Mouse (Mus musculus) MEL (cell line): ENCODE measurements around the gene Ube2o. TPM values are rescaled to one million over a fixed set of nuclear protein-coding genes. Genes with fewer than 3 reads are reported as not detected.

ENCODE experiments used
- DNase-seq: peaks from one replicate; pipeline ENCODE4 v3.0.0; 2011; ENCODE audit warnings: low read depth, low spot score
- H3K27ac ChIP-seq: 2 replicates; pipeline ENCODE4 v1.5.1; 2012; ENCODE audit warnings: low read depth, mild to moderate bottlenecking, control low read depth, low read length, moderate library complexity; ENCODE audit not compliant: control insufficient read depth
- H3K27me3 ChIP-seq, 2 experiments: fragments of 150-350 bp in 1 of 2; sonication (generic) in 1 of 2; 2 replicates each; pipeline ENCODE4 v1.6.1; 2012; ENCODE audit warnings: low read length in 2 of 2, mild to moderate bottlenecking in 2 of 2, improper control_type of control experiment in 1 of 2, moderate library complexity in 1 of 2; ENCODE audit not compliant: insufficient read depth in 2 of 2, control insufficient read depth in 1 of 2
- H3K36me3 ChIP-seq, 2 experiments: 2 replicates each; pipeline ENCODE4 v1.6.1; 2012 to 2014; ENCODE audit warnings: low read length in 2 of 2, improper control_type of control experiment in 1 of 2, inconsistent platforms in 1 of 2, mild to moderate bottlenecking in 1 of 2; ENCODE audit not compliant: insufficient read depth in 2 of 2, control insufficient read depth in 1 of 2
- H3K4me1 ChIP-seq, 2 experiments: fragments of 150-350 bp in 1 of 2; sonication (generic) in 1 of 2; 2 replicates each; pipeline ENCODE4 v1.6.1; 2012; ENCODE audit warnings: low read length in 2 of 2, improper control_type of control experiment in 1 of 2, mild to moderate bottlenecking in 1 of 2; ENCODE audit not compliant: insufficient read depth in 2 of 2, control insufficient read depth in 1 of 2
- H3K4me3 ChIP-seq, 2 experiments: fragments of 150-350 bp in 1 of 2; sonication (generic) in 1 of 2; 2 replicates each; pipeline ENCODE4 v1.5.1; 2012; ENCODE audit warnings: low read depth in 2 of 2, low read length in 2 of 2, mild to moderate bottlenecking in 2 of 2, moderate library complexity in 2 of 2, control low read depth in 1 of 2, improper control_type of control experiment in 1 of 2; ENCODE audit not compliant: control insufficient read depth in 1 of 2, insufficient read depth in 1 of 2
- H3K79me2 ChIP-seq: 2 replicates; pipeline ENCODE4 v1.6.1; 2012; ENCODE audit warnings: mild to moderate bottlenecking, low read length, moderate library complexity; ENCODE audit not compliant: control insufficient read depth, poor library complexity, insufficient read depth
- H3K9ac ChIP-seq: 2 replicates; pipeline ENCODE4 v1.6.1; 2012; ENCODE audit warnings: low read depth, mild to moderate bottlenecking, control low read depth, low read length, moderate library complexity; ENCODE audit not compliant: control insufficient read depth, poor library complexity, severe bottlenecking
- H3K9me3 ChIP-seq: fragments of 150-350 bp; sonication (generic); replicated peaks from 2 replicates; pipeline ENCODE4 v1.6.1; 2012; ENCODE audit warnings: mild to moderate bottlenecking, low read length, improper control_type of control experiment, moderate library complexity; ENCODE audit not compliant: insufficient read depth
- BHLHE40 ChIP-seq: IDR thresholded peaks from 2 replicates; pipeline ENCODE4 v1.6.1; 2012; ENCODE audit warnings: low read depth, mild to moderate bottlenecking, inconsistent platforms, low read length, improper control_type of control experiment, borderline replicate concordance
- CHD1 ChIP-seq: IDR thresholded peaks from 2 replicates; pipeline ENCODE4 v1.6.1; 2012; ENCODE audit warnings: low read depth, mild to moderate bottlenecking, inconsistent platforms, low read length, improper control_type of control experiment
- CHD2 ChIP-seq: IDR thresholded peaks from 2 replicates; pipeline ENCODE4 v1.6.1; 2011; ENCODE audit warnings: low read length, improper control_type of control experiment
- CTCF ChIP-seq, 3 experiments: IDR thresholded peaks in 2 of 3; conservative IDR thresholded peaks in 1 of 3; 2 replicates each; pipeline ENCODE4 v1.5.1; 2011 to 2012; ENCODE audit warnings: low read length in 3 of 3, low read depth in 2 of 3, mild to moderate bottlenecking in 2 of 3, improper control_type of control experiment in 1 of 3, inconsistent platforms in 1 of 3, mixed read lengths in 1 of 3, moderate library complexity in 1 of 3; ENCODE audit not compliant: control insufficient read depth in 1 of 3, insufficient read depth in 1 of 3, poor library complexity in 1 of 3, severe bottlenecking in 1 of 3
- E2F4 ChIP-seq: IDR thresholded peaks from 2 replicates; pipeline ENCODE4 v1.6.1; 2011; ENCODE audit warnings: low read depth, low read length, improper control_type of control experiment, borderline replicate concordance
- GABPA ChIP-seq: IDR thresholded peaks from 2 replicates; pipeline ENCODE4 v1.6.1; 2012; ENCODE audit warnings: low read depth, mild to moderate bottlenecking, inconsistent platforms, low read length, improper control_type of control experiment, moderate library complexity
- GATA1 ChIP-seq: IDR thresholded peaks from 2 replicates; pipeline ENCODE4 v1.6.1; 2011; ENCODE audit warnings: low read depth, low read length, improper control_type of control experiment
- HCFC1 ChIP-seq: IDR thresholded peaks from 2 replicates; pipeline ENCODE4 v1.6.1; 2012; ENCODE audit warnings: low read depth, mild to moderate bottlenecking, inconsistent platforms, low read length, improper control_type of control experiment, moderate library complexity
- KAT2A ChIP-seq: conservative IDR thresholded peaks from 2 replicates; pipeline ENCODE4 v1.6.1; 2012; ENCODE audit warnings: low read depth, low read length, improper control_type of control experiment, inconsistent platforms
- MAX ChIP-seq: IDR thresholded peaks from 2 replicates; pipeline ENCODE4 v1.6.1; 2011; ENCODE audit warnings: low read length, improper control_type of control experiment
- MAZ ChIP-seq: IDR thresholded peaks from 2 replicates; pipeline ENCODE4 v1.6.1; 2012; ENCODE audit warnings: low read depth, mild to moderate bottlenecking, inconsistent platforms, low read length, improper control_type of control experiment
- MXI1 ChIP-seq: IDR thresholded peaks from 2 replicates; pipeline ENCODE4 v1.6.1; 2011; ENCODE audit warnings: mild to moderate bottlenecking, low read depth, low read length, improper control_type of control experiment
- MYB ChIP-seq: IDR thresholded peaks from 2 replicates; pipeline ENCODE4 v1.6.1; 2011; ENCODE audit warnings: mild to moderate bottlenecking, low read depth, low read length, improper control_type of control experiment
- MYC ChIP-seq: IDR thresholded peaks from 2 replicates; pipeline ENCODE4 v1.6.1; 2011; ENCODE audit warnings: low read depth, mild to moderate bottlenecking, low read length, improper control_type of control experiment, moderate library complexity
- NELFE ChIP-seq: IDR thresholded peaks from 2 replicates; pipeline ENCODE4 v1.6.1; 2011; ENCODE audit warnings: low read depth, low read length, improper control_type of control experiment
- NRF1 ChIP-seq: IDR thresholded peaks from 2 replicates; pipeline ENCODE4 v1.6.1; 2014; ENCODE audit warnings: low read depth, mild to moderate bottlenecking, inconsistent platforms, low read length, improper control_type of control experiment, moderate library complexity; ENCODE audit not compliant: poor library complexity, insufficient read depth, severe bottlenecking
- POLR2A ChIP-seq, 2 experiments: IDR thresholded peaks; 2 replicates each; pipeline ENCODE4 v1.6.1; 2011 to 2012; ENCODE audit warnings: low read length in 2 of 2, mild to moderate bottlenecking in 2 of 2, control low read depth in 1 of 2, improper control_type of control experiment in 1 of 2, low read depth in 1 of 2, moderate library complexity in 1 of 2; ENCODE audit not compliant: control insufficient read depth in 1 of 2, insufficient read depth in 1 of 2, poor library complexity in 1 of 2
- POLR2AphosphoS2 ChIP-seq: IDR thresholded peaks from 2 replicates; pipeline ENCODE4 v1.6.1; 2011; ENCODE audit warnings: low read length, improper control_type of control experiment
- RAD21 ChIP-seq: IDR thresholded peaks from 2 replicates; pipeline ENCODE4 v1.6.1; 2011; ENCODE audit warnings: mild to moderate bottlenecking, low read depth, low read length, improper control_type of control experiment
- SIN3A ChIP-seq: IDR thresholded peaks from 2 replicates; pipeline ENCODE4 v1.6.1; 2012; ENCODE audit warnings: low read length, improper control_type of control experiment, inconsistent platforms
- SMC3 ChIP-seq: IDR thresholded peaks from 2 replicates; pipeline ENCODE4 v1.6.1; 2011; ENCODE audit warnings: low read depth, low read length, improper control_type of control experiment
- TAL1 ChIP-seq: IDR thresholded peaks from 2 replicates; pipeline ENCODE4 v1.6.1; 2012; ENCODE audit warnings: mild to moderate bottlenecking, inconsistent platforms, low read length, moderate library complexity, mixed read lengths
- TBP ChIP-seq: IDR thresholded peaks from 2 replicates; pipeline ENCODE4 v1.8.0; 2011; ENCODE audit warnings: low read depth, low read length, improper control_type of control experiment
- UBTF ChIP-seq: IDR thresholded peaks from 2 replicates; pipeline ENCODE4 v1.6.1; 2012; ENCODE audit warnings: low read depth, mild to moderate bottlenecking, inconsistent platforms, low read length, improper control_type of control experiment, moderate library complexity, borderline replicate concordance; ENCODE audit not compliant: insufficient read depth
- USF1 ChIP-seq: IDR thresholded peaks from 2 replicates; pipeline ENCODE4 v1.6.1; 2014; ENCODE audit warnings: low read depth, mild to moderate bottlenecking, inconsistent platforms, low read length, improper control_type of control experiment, moderate library complexity
- USF2 ChIP-seq, 2 experiments: IDR thresholded peaks; 2 replicates each; pipeline ENCODE4 v1.6.1; 2011 to 2012; ENCODE audit warnings: improper control_type of control experiment in 2 of 2, low read length in 2 of 2, borderline replicate concordance in 1 of 2, inconsistent platforms in 1 of 2, low read depth in 1 of 2, mild to moderate bottlenecking in 1 of 2; ENCODE audit not compliant: insufficient read depth in 1 of 2
- ZC3H11A ChIP-seq: IDR thresholded peaks from 2 replicates; pipeline ENCODE4 v1.6.1; 2012; ENCODE audit warnings: low read depth, mild to moderate bottlenecking, inconsistent platforms, low read length, improper control_type of control experiment
- ZMIZ1 ChIP-seq: IDR thresholded peaks from 2 replicates; pipeline ENCODE4 v1.6.1; 2012; ENCODE audit warnings: low read depth, mild to moderate bottlenecking, inconsistent platforms, low read length, improper control_type of control experiment, moderate library complexity
- ZNF384 ChIP-seq: IDR thresholded peaks from 2 replicates; pipeline ENCODE4 v1.6.1; 2012; ENCODE audit warnings: low read depth, mild to moderate bottlenecking, inconsistent platforms, low read length, improper control_type of control experiment
- polyA plus RNA-seq, 2 experiments: library from polyadenylated mRNA; stranded (reverse) in 1 of 2; unstranded in 1 of 2; fragments of >175 nt in 1 of 2; fragments of >200 nt in 1 of 2; gene quantifications; 2 replicates each; pipeline versions ENCODE4 v1.2.1 to v1.2.4; 2012; ENCODE audit warnings: low replicate concordance in 2 of 2, low read depth in 1 of 2; ENCODE audit not compliant: insufficient read length in 2 of 2, insufficient read depth in 1 of 2, missing spikeins in 1 of 2
- total RNA-seq: library from RNA; depleted of rRNA; stranded (reverse); fragments of 300-350 nt; gene quantifications from 2 replicates; pipeline ENCODE4 v1.2.3, GENCODE M21; 2012

The Ube2o gene
- total and polyA plus RNA-seq, 3 experiments: 22.9 to 42.8 TPM; not detected in 1

DNA sequence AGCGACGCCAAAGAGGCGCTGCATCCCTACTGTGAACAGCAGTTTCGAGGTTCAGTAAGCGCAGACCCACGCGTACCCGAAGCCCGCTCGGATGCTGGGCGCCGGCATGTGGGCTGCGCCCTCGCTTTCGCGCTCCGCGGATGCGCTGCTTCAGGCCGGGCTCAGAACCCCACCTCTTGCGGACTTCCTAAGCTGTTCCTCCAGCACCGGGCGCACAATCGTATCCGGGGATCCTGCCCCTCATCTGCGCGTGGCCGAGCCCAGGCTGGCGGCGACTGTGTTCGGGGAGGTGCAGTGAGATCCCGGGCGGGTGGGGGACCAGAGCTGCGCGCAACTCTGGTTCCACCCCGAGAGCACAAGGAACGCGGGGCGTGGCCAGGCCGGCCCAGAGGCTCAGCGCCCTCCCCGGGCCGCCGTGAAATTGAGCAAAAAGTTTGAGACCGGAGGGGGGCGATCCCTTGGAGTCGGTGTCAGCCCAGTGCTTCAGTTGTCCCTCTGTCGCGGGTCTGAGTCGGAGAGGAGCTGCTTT is 48.4 kb downstream of the Ube2o start:
- no peaks in the 10 kb centered on the region for H3K9me3 ChIP-seq
- H3K27ac ChIP-seq: peak overlapping the region; percentile 73
- H3K4me3 ChIP-seq: peak overlapping the region; percentile 80 to 83
- H3K9ac ChIP-seq: peak overlapping the region; percentile 85
- peaks cover 3 to 16% of the 10 kb centered on the region in 2 experiments; a peak in 3 of 4 replicates for H3K36me3 ChIP-seq
- peaks cover 8 to 22% of the 10 kb centered on the region in 2 experiments; a peak in 3 of 4 replicates for H3K4me1 ChIP-seq
- peak; percentile 93 for DNase-seq
- no peaks in the 10 kb centered on the region for H3K27me3 ChIP-seq
- H3K79me2 ChIP-seq: peaks cover 35% of the 10 kb centered on the region
- TF ChIP-seq SIN3A (peak; percentile 82), UBTF (peak; percentile 84; the same call in 1 of the 2 replicates), HCFC1 (peak; percentile 35), MAZ (peak; percentile 91), ZMIZ1 (peak; percentile 77; the same call in 1 of the 2 replicates), NRF1 (no peak), USF2 (IDR thresholded peaks at IDR 0.05; ENCODE audit: borderline replicate concordance in 1 of 2, insufficient read depth in 1 of 2, low read depth in 1 of 2, low read length in 2 of 2) (no peak), MXI1 (peak; percentile 61; the same call in 1 of the 2 replicates), CTCF (IDR thresholded peaks at IDR 0.05 in 2 of 3, conservative IDR thresholded peaks at IDR 0.05 in 1 of 3; ENCODE audit: control insufficient read depth in 1 of 3, insufficient read depth in 1 of 3, low read depth in 2 of 3, low read length in 3 of 3, poor library complexity in 1 of 3, severe bottlenecking in 1 of 3) (peak in 2 of 3 experiments; percentile 29 to 43; a peak in 3 of 6 replicates), ZNF384 (no peak), CHD1 (peak; percentile 55), POLR2A (IDR thresholded peaks at IDR 0.05; ENCODE audit: control insufficient read depth in 1 of 2, insufficient read depth in 1 of 2, low read depth in 1 of 2, low read length in 2 of 2, poor library complexity in 1 of 2) (peak; percentile 40 to 43; a peak in 2 of 4 replicates), SMC3 (0 out of 2 replicates have a peak, but pooled peaks have one; percentile 19), RAD21 (no peak), NELFE (peak; percentile 60; the same call in 1 of the 2 replicates)

DNA sequence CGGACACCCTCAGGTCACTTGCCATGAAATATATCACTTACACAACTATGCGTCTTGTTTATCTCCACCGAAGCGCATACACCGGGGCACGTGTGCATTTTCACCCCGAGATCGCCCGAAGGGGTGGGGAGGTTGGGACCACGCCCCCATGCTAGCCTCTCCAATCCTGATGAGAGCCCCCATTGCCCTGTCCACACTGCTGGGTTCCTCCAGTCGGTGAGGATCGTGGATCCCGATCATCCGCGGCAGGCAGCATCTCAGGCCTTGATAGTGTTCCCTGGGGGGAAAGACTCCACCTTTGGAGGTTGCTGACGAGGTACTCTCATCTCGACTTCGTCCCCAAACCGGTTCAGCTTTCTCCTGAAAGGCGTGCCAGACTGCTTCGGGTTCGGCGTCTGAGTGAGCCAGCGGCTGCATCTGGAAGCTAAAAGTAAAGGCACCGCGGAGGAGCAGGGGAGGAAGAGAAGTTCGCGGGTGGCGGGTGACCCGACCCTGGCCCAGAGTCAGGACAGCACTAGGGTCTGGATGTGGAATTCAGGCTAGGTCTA is 48.9 kb downstream of the Ube2o start:
- H3K4me1 ChIP-seq: peaks cover 8 to 21% of the 10 kb centered on the region in 2 experiments; a peak in 3 of 4 replicates
- H3K4me3 ChIP-seq: peak overlapping the region; percentile 80 to 83
- no peaks in the 10 kb centered on the region for H3K27me3 ChIP-seq
- H3K36me3 ChIP-seq: peaks cover 2 to 15% of the 10 kb centered on the region in 2 experiments; a peak in 3 of 4 replicates
- H3K9me3 ChIP-seq: no peaks in the 10 kb centered on the region
- peaks cover 35% of the 10 kb centered on the region for H3K79me2 ChIP-seq
- peak overlapping the region; percentile 50 for H3K27ac ChIP-seq
- peak overlapping the region; percentile 85 for H3K9ac ChIP-seq
- DNase-seq: peak; percentile 94
- no peak for TF ChIP-seq GATA1
- peak; percentile 98 for TF ChIP-seq SIN3A
- TF ChIP-seq MAX: peak; percentile 98
- TF ChIP-seq POLR2AphosphoS2: 0 out of 2 replicates have a peak, but pooled peaks have one; percentile 76
- TF ChIP-seq BHLHE40: peak; percentile 97
- TF ChIP-seq NELFE: peak; percentile 70
- TF ChIP-seq TAL1: no peak
- no peak for TF ChIP-seq ZC3H11A
- TF ChIP-seq USF1: peak; percentile 93
- TF ChIP-seq TBP: peak; percentile 74
- TF ChIP-seq CHD2: no peak
- TF ChIP-seq GABPA: no peak
- TF ChIP-seq SMC3: peak; percentile 8; the same call in 1 of the 2 replicates
- TF ChIP-seq MAZ: peak; percentile 70
- TF ChIP-seq E2F4: no peak
- 0 out of 2 replicates have a peak, but pooled peaks have one; percentile 2 for TF ChIP-seq UBTF
- no peak for TF ChIP-seq KAT2A
- peak; percentile 90 for TF ChIP-seq MYC
- 0 out of 2 replicates have a peak, but pooled peaks have one; percentile 20 for TF ChIP-seq HCFC1
- TF ChIP-seq USF2 (IDR thresholded peaks at IDR 0.05; ENCODE audit: borderline replicate concordance in 1 of 2, insufficient read depth in 1 of 2, low read depth in 1 of 2, low read length in 2 of 2): 0 out of 4 replicates have a peak, but pooled peaks of 1 of the 2 experiments have one; percentile 47
- no peak; the same call in none of the 2 replicates for TF ChIP-seq ZMIZ1
- no peak for TF ChIP-seq MYB
